Mouse (Mus musculus) erythroblast, embryonic 14.5 days (primary cell): ENCODE data around the gene 4931414P19Rik. TPM values are rescaled to one million over a fixed set of nuclear protein-coding genes. Genes with fewer than 3 reads are reported as not detected.

Experiments
- H3K27me3 ChIP-seq: 2 replicates; pipeline ENCODE4 v1.6.1; 2012; ENCODE audit warnings: inconsistent platforms; ENCODE audit not compliant: control insufficient read depth
- H3K36me3 ChIP-seq: 2 replicates; pipeline ENCODE4 v1.6.1; 2012; ENCODE audit warnings: mild to moderate bottlenecking, inconsistent platforms; ENCODE audit not compliant: control insufficient read depth
- H3K4me1 ChIP-seq: 2 replicates; pipeline ENCODE4 v1.6.1; 2012; ENCODE audit warnings: inconsistent platforms; ENCODE audit not compliant: control insufficient read depth
- H3K4me3 ChIP-seq: replicated peaks from 2 replicates; pipeline ENCODE3; 2012; ENCODE audit warnings: moderate library complexity, mild to moderate bottlenecking, inconsistent platforms
- H3K9me3 ChIP-seq: 2 replicates; pipeline ENCODE4 v1.6.1; 2012; ENCODE audit warnings: low read length, inconsistent platforms, mixed read lengths; ENCODE audit not compliant: control insufficient read depth
- GATA1 ChIP-seq: IDR thresholded peaks from 2 replicates; pipeline ENCODE4 v1.6.1; 2012; ENCODE audit warnings: low read length, inconsistent platforms, mixed read lengths
- TAL1 ChIP-seq: IDR thresholded peaks from 3 replicates; pipeline ENCODE4 v1.6.1; 2012; ENCODE audit warnings: low read length, inconsistent platforms, mixed read lengths
- polyA plus RNA-seq: library from polyadenylated mRNA; stranded (reverse); fragments of >175 nt; gene quantifications from 2 replicates; pipeline ENCODE4 v1.2.3, GENCODE M21; 2012

Gene 4931414P19Rik
- polyA plus RNA-seq, 1 experiment: 0.94 TPM

DNA sequence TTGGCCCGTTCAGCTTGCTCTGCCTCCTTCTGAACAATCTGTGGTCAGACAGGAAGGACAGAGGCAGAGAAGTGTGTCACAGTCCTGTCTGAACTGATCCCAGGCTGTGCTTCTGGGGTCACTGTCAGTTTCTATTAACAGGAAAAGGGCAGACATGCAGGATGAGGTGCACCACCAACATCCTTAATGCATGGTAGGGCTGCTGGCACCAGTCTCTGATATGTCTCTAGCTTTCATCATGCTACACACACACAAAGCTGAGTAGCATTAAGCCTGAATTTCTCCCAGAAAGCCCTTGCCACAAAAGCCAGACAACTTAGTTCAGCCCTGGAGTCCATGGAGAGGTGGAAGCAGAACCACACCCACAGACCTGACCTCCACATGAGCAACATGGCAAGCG, 37.2 kb upstream of the 4931414P19Rik start:
- H3K9me3 ChIP-seq: no peaks in the 10 kb centered on the region; the same call in 1 of the 2 replicates
- peaks cover 15% of the 10 kb centered on the region for H3K4me1 ChIP-seq
- no peak for TF ChIP-seq TAL1
- no peak overlapping the region for H3K4me3 ChIP-seq
- H3K36me3 ChIP-seq: peaks cover 64% of the 10 kb centered on the region
- peaks cover 27% of the 10 kb centered on the region for H3K27me3 ChIP-seq

DNA sequence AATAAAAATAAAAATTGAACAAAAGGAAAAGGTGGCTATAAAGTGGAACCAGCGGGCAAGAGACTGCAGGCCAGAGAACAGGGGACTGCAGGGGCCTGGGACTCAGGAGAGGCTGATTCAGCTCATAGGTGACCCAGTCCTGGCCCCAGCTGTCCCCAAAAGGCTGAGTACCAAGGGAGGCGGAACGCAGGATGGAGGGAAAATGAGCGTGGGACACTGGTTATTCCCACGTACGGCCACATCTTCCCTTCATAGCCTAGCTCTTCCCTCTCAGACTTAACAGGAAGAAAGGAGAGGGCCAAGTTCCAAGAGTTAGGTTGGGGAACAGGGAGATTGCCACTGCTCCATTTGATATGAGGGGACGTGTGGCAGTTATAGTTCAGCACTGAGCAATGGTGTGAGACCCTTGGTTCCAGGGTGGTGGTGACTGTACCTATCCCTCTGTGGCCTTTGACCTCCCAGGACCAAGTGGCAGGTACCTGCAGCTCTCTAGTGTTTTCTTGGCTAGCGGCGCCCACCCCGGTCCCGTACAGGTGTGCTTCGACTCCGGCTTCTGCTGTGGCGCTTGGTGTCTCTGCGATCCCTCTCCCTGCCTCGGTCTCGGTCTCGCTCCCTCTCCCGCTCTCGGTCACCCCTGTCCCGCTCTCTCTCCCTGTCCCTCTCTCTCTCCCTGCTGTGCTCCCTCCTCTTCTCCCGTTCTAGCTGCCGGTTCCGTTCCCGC, 36.6 kb upstream of the 4931414P19Rik start:
- peaks cover 27% of the 10 kb centered on the region for H3K27me3 ChIP-seq
- peaks cover 60% of the 10 kb centered on the region for H3K36me3 ChIP-seq
- peaks cover 15% of the 10 kb centered on the region for H3K4me1 ChIP-seq

DNA sequence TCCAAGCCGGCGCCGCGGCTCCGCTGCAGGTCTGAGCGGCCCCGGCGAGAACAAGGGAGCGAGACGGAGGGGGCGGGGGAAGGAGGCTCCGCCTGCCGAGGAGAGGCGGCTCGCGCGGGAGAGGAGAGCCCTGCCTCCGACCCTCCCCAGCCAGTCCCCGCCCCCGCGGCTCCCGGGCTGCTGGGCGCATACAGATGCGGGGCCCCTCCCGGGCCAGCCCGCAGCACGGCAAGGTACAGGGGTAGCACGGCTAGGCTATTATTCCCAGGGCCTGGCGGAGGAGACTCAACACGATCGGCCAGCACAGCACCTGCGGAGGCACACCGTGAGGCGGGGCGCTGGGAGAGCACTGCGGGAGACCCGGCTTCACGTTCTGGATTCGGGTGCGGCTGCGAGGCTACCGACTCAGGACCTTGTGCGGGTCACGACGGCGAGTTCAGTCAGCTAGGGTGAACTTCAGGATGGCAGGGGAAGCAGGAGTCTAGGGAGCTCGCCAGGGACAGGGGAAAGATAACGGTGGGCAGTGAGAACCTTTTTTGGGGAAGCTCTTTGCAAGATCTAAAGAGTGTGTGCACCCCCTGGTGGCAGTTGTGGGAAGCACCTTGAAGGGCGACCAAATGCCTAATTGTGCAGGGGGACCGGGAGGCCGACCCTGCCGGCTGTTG, 35.6 kb upstream of the 4931414P19Rik start, which contains the start of gene Cdh24:
Gene Cdh24 (minus strand): TSS at position 60 of the 665 bp plus-strand sequence.
- Histone ChIP-seq H3K27me3 (peaks cover 27% of the 10 kb centered on the region), H3K4me3 (peak within 1 kb of the TSS; percentile 75), H3K36me3 (peaks cover 57% of the 10 kb centered on the region), H3K4me1 (peaks cover 15% of the 10 kb centered on the region), H3K9me3 (no peaks in the 10 kb centered on the region; the same call in 1 of the 2 replicates)
- no peak for TF ChIP-seq TAL1
- TF ChIP-seq GATA1: peak; percentile 25; the same call in 1 of the 2 replicates

More for the DNA sequence above, 36.6 kb upstream of the 4931414P19Rik start:
- no peak for TF ChIP-seq TAL1
- TF ChIP-seq GATA1: no peak
- Histone ChIP-seq H3K4me3 (no peak overlapping the region), H3K9me3 (no peaks in the 10 kb centered on the region; the same call in 1 of the 2 replicates)

DNA sequence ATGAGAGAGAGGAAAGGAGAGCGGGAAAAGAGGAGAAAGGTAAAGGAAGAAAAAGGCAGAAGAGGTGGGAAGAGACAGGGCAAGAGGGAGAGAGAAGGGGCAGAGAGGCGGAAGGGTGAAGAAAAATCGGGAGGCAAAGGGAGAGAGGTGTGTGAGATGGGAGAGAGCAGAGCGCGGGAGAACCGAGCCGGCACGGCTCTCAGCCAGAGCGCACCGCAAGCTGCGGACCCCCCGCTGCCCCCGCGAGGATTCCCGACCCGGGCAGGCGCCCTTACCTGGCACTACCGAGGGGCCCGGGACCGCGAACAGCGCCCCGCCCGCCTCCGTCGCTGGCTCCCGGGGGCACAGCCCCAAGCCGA, 35.1 kb upstream of the 4931414P19Rik start, which contains the start of gene Gm17606:
Gene Gm17606 (plus strand): TSS at position 7 of the 359 bp plus-strand sequence.
- Histone ChIP-seq H3K4me3 (peak within 1 kb of the TSS; percentile 75), H3K9me3 (no peaks in the 10 kb centered on the region; the same call in 1 of the 2 replicates), H3K4me1 (peaks cover 15% of the 10 kb centered on the region), H3K36me3 (peaks cover 54% of the 10 kb centered on the region), H3K27me3 (peaks cover 27% of the 10 kb centered on the region)
- TF ChIP-seq TAL1: no peak
- TF ChIP-seq GATA1: no peak

DNA sequence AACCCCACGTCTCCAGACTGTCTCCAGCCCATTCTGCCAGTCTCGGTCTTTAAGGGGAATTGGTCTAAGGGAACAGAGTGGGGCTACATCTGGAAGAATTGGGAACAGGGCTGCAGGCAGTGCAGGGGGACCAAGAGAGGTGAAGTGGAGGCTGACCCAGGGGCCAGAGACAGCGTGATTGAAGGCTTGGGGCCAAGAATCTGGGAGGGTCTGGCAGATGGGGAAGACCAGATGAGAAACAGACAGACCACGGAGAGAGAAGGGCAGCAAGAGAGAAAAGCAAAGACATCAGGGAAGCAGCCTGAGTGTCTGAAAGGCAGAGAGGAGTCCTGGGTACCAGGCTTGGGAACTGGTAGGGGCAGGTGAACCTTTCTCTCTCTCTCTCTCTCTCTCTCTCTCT, 34.3 kb upstream of the 4931414P19Rik start:
- Histone ChIP-seq H3K9me3 (no peaks in the 10 kb centered on the region; the same call in 1 of the 2 replicates), H3K4me3 (no peak overlapping the region), H3K36me3 (peaks cover 46% of the 10 kb centered on the region), H3K27me3 (peaks cover 27% of the 10 kb centered on the region), H3K4me1 (peaks cover 15% of the 10 kb centered on the region)
- no peak for TF ChIP-seq TAL1

DNA sequence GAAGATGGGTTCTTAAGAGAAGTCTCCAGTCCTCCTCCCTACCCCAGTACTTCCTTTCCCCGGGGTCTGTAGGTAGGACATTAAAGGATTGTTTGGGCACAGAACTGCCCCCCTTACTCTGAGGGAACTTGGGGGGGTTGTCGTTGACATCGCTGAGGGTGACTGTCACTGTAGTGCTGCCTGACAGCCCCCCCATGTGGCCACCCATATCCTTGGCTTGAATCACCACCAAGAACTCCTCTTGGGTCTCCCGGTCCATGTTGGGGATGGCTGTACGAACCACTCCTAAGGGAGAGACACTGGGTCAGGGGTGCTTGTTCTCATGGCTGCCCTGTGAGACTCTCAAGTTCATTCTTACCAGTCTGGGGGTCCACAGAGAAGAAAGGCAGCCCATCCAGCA, 32.4 kb upstream of the 4931414P19Rik start:
- H3K9me3 ChIP-seq: no peaks in the 10 kb centered on the region
- peaks cover 27% of the 10 kb centered on the region for H3K27me3 ChIP-seq
- peaks cover 32% of the 10 kb centered on the region for H3K36me3 ChIP-seq
- TF ChIP-seq GATA1: no peak
- no peak for TF ChIP-seq TAL1
- H3K4me1 ChIP-seq: peaks cover 15% of the 10 kb centered on the region
- H3K4me3 ChIP-seq: no peak overlapping the region

DNA sequence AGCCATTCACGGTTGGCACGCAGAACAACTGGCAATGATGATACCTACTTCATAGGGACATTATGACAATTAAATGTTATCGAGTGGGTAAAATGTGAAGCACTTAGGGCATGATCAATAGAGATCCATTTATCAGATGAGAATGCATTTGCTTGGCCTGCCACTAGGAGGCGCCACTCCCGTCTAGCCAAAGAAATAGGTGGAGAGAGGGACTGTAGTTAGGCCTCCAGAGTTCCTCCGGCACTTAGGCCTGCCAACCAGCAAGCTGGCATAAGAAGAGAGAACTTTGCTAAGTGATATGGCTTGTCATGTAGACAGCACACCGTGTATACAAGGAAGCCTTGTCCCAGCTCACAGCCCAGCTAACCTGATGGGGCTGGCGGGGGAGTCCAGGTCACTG, 31.2 kb upstream of the 4931414P19Rik start:
- Histone ChIP-seq H3K36me3 (peaks cover 29% of the 10 kb centered on the region), H3K4me3 (no peak overlapping the region)

DNA sequence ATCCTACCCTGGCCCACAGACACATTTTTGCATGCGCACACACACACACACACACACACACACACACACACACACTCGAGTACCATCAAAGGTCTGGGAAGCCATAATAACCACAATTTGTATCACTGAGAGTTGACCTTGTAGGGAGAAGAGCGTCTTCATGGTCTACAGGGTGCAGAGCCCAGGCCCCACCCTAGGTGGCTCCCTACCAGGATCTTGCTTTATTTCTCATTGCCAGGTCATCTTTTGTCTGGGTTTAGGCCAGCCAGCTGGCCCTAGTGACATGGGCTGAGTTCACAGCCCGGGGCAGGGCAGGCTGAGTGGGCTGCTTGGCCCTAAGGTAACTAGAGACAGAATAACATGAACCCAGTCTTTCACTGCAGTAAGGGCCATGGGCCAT, 28.4 kb upstream of the 4931414P19Rik start:
- H3K9me3 ChIP-seq: no peaks in the 10 kb centered on the region
- H3K36me3 ChIP-seq: peaks cover 32% of the 10 kb centered on the region
- H3K4me3 ChIP-seq: no peak overlapping the region
- TF ChIP-seq TAL1 (no peak), GATA1 (no peak)
- H3K27me3 ChIP-seq: peaks cover 3% of the 10 kb centered on the region
- H3K4me1 ChIP-seq: peaks cover 12% of the 10 kb centered on the region

More for the DNA sequence above, 31.2 kb upstream of the 4931414P19Rik start:
- no peaks in the 10 kb centered on the region for H3K9me3 ChIP-seq
- H3K27me3 ChIP-seq: peaks cover 27% of the 10 kb centered on the region
- H3K4me1 ChIP-seq: peaks cover 15% of the 10 kb centered on the region
- TF ChIP-seq TAL1 (no peak), GATA1 (peak; percentile 35; the same call in 1 of the 2 replicates)

DNA sequence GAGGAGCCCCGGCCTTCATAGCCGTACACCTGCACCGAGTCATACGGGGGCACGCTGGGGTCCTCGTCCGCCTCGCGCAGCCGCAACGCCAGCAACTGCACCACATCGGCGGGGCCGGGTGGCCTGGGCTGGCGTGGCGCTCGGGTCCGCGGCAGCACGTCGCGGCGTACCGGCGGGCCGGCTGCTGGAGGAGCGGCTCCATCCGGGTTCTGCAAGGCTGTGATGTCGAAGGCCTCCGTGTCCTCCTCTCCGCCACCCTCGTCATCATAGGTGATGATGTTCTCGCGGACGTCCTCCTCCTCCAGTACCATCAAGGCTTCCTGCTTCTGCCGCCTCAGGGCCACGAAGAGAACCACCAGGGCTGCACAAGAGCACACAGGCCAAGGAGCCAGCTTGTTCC, 26.5 kb upstream of the 4931414P19Rik start:
- H3K4me3 ChIP-seq: no peak overlapping the region
- TF ChIP-seq TAL1 (no peak), GATA1 (no peak)
- H3K36me3 ChIP-seq: peaks cover 29% of the 10 kb centered on the region
- H3K4me1 ChIP-seq: peaks cover 12% of the 10 kb centered on the region
- no peaks in the 10 kb centered on the region for H3K9me3 ChIP-seq
- no peaks in the 10 kb centered on the region for H3K27me3 ChIP-seq

DNA sequence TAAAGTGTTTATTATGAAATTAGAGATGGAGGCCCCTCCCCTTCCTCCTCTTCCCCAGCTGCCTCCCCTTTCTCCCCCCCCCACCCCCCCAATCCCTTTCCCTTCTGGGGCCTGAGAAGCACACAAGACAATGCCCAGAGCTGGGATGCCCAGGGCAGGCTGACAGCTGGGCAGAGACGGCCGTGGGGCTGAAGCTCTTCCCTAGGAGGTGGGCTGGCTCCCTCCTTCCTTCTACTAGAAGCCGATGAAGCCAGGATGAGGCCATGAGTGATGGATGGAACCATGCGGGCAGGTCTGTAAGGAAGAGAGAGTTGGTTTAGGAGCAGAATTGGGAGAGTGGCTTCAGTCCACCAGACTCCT, 25.4 kb upstream of the 4931414P19Rik start:
- Histone ChIP-seq H3K4me3 (no peak overlapping the region), H3K9me3 (no peaks in the 10 kb centered on the region)
- no peak for TF ChIP-seq TAL1
- no peak for TF ChIP-seq GATA1

More for the DNA sequence above, 25.4 kb upstream of the 4931414P19Rik start:
- H3K4me1 ChIP-seq: peaks cover 12% of the 10 kb centered on the region
- peaks cover 23% of the 10 kb centered on the region for H3K36me3 ChIP-seq
- no peaks in the 10 kb centered on the region; the same call in 1 of the 2 replicates for H3K27me3 ChIP-seq
